Mouse (Mus musculus): Measurements from ENCODE around the gene Sidt1. TPM values are rescaled to one million over a fixed set of nuclear protein-coding genes. Genes with fewer than 3 reads are reported as not detected.

Sidt1 gene
- total RNA-seq, 2 experiments from 2014 or later: 0.18 to 0.30 TPM

DNA sequence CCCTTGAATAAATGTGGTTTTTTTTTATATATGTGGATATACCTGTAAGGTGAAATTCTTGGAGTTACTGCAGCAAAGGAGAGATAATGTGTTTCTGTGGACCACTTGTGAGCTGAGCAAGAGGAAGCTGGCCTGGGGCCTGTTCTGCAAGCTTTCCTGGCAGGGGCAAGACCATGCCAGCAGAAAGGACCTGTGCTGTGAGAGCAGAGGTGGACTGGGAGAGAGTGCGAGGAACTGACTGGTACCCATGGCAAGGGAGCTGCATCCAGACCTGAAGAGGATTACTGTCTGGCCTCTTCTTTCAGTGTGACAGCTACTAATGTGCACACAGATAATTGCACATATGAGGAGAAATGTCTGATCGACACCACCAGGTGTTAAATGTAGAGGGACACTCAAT lies 142.0 kb downstream of the Sidt1 start:
- intact Hi-C loops (cut with DNase I): no loop called here

More for the DNA sequence above, 142.0 kb downstream of the Sidt1 start:
- no peak for DNase-seq

Other genes with a start within 250 kb of the Sidt1 start
- 10 to 100 TPM; 20.5 to 21.6 TPM for gene Atp6v1a, start 193.5 kb downstream of the Sidt1 start, total RNA-seq (2021)
- gene Naa50, start 193.4 kb downstream of the Sidt1 start, total RNA-seq (2021): 100 to 1,000 TPM; 161 to 167 TPM
- 10 to 100 TPM; 33.2 to 35.6 TPM for gene Usf3, start 159.9 kb downstream of the Sidt1 start, total RNA-seq (2021)
- 1 to 10 TPM; 6.1 to 7.9 TPM for gene Spice1, start 13.9 kb upstream of the Sidt1 start, total RNA-seq (2021)
- gene Cfap44, start 61.6 kb upstream of the Sidt1 start, total RNA-seq (2021): not detected
- gene Boc, start 225.7 kb upstream of the Sidt1 start, total RNA-seq (2021): 1 to 10 TPM; 3.7 to 3.8 TPM